Mouse (Mus musculus) Muller cell, postnatal 12 days (primary cell): ENCODE data around the gene Rab10.
A peak's percentile ranks its signal among the peaks of the same experiment; 100 is the strongest.
"Not testable (repeated sequence)": the region's sequence is repeated elsewhere in the genome, so short reads cannot be mapped to it uniquely, and the experiment has no call there.

ENCODE experiments used
- DNase-seq: peaks from one replicate; pipeline ENCODE4 v3.0.0-alpha.2; 2015; ENCODE audit errors: inconsistent ontology term

The Rab10 gene

GRCm38 (mm10) chr12:3309391-3310320 is at the start of gene Rab10:
Gene Rab10 (minus strand): TSS chr12:3309969.
- peak; percentile 100 for DNase-seq

- no peak for DNase-seq
Observed at GRCm38 (mm10) chr12:3359302-3359701, 49.5 kb upstream of the Rab10 start.

- DNase-seq: no peak
Observed at GRCm38 (mm10) chr12:3356824-3357223, 47.1 kb upstream of the Rab10 start.

GRCm38 (mm10) chr12:3355068-3355467 is 45.3 kb upstream of the Rab10 start:
- no peak for DNase-seq

- DNase-seq: no peak
Observed at GRCm38 (mm10) chr12:3352216-3352615, 42.4 kb upstream of the Rab10 start.

GRCm38 (mm10) chr12:3350136-3350535 is 40.4 kb upstream of the Rab10 start:
- no peak for DNase-seq

GRCm38 (mm10) chr12:3349387-3349786 is 39.6 kb upstream of the Rab10 start:
- DNase-seq: no peak

GRCm38 (mm10) chr12:3347682-3348081 is 37.9 kb upstream of the Rab10 start:
- no peak for DNase-seq

GRCm38 (mm10) chr12:3345038-3345437 is 35.3 kb upstream of the Rab10 start:
- DNase-seq: no peak

- DNase-seq: no peak
Observed at GRCm38 (mm10) chr12:3344155-3344554, 34.4 kb upstream of the Rab10 start.

- DNase-seq: no peak
Observed at GRCm38 (mm10) chr12:3338931-3339330, 29.2 kb upstream of the Rab10 start.

- DNase-seq: no peak
Observed at GRCm38 (mm10) chr12:3329677-3330076, 19.9 kb upstream of the Rab10 start.

- no peak for DNase-seq
Observed at GRCm38 (mm10) chr12:3325232-3325631, 15.5 kb upstream of the Rab10 start.

- DNase-seq: peak; percentile 83
Observed at GRCm38 (mm10) chr12:3323241-3323640, 13.5 kb upstream of the Rab10 start.

- DNase-seq: no peak
Observed at GRCm38 (mm10) chr12:3319377-3319776, 9.6 kb upstream of the Rab10 start.

GRCm38 (mm10) chr12:3316937-3317336 is 7.2 kb upstream of the Rab10 start:
- no peak for DNase-seq

- DNase-seq: no peak
Observed at GRCm38 (mm10) chr12:3316083-3316482, 6.3 kb upstream of the Rab10 start.

- no peak for DNase-seq
Observed at GRCm38 (mm10) chr12:3312886-3313285, 3.1 kb upstream of the Rab10 start.

GRCm38 (mm10) chr12:3310321-3310692 is 538 bp upstream of the Rab10 start:
- no peak for DNase-seq

GRCm38 (mm10) chr12:3308541-3309241 is 1.1 kb downstream of the Rab10 start:
- DNase-seq: peak; percentile 31

GRCm38 (mm10) chr12:3307587-3307986 is 2.2 kb downstream of the Rab10 start:
- no peak for DNase-seq

- no peak for DNase-seq
Observed at GRCm38 (mm10) chr12:3305238-3305637, 4.5 kb downstream of the Rab10 start.

GRCm38 (mm10) chr12:3297622-3298021 is 12.1 kb downstream of the Rab10 start:
- not testable (repeated sequence) for DNase-seq
